Mouse (Mus musculus) thymus, adult 2 months (tissue): ENCODE data around the gene Gnas. TPM values are rescaled to one million over a fixed set of nuclear protein-coding genes. Genes with fewer than 3 reads are reported as not detected.

ENCODE experiments used
- DNase-seq: peaks from one replicate; pipeline ENCODE4 v3.0.0; 2021
- H3K27ac ChIP-seq: fragments of 200-500 bp; 2 replicates; pipeline ENCODE4 v1.5.1; 2012; ENCODE audit warnings: low read length, control low read depth; ENCODE audit not compliant: control insufficient read depth, insufficient read depth
- H3K27me3 ChIP-seq: fragments of 200-500 bp; 2 replicates; pipeline ENCODE4 v1.6.1; 2012; ENCODE audit warnings: mild to moderate bottlenecking, low read length, moderate library complexity, mixed read lengths; ENCODE audit not compliant: control insufficient read depth, insufficient read depth
- H3K36me3 ChIP-seq: fragments of 200-500 bp; 2 replicates; pipeline ENCODE4 v1.6.1; 2012; ENCODE audit warnings: mild to moderate bottlenecking, low read length, moderate library complexity; ENCODE audit not compliant: control insufficient read depth, insufficient read depth
- H3K4me1 ChIP-seq: fragments of 200-500 bp; replicated peaks from 2 replicates; pipeline ENCODE4 v1.6.1; 2012; ENCODE audit warnings: low read length; ENCODE audit not compliant: control insufficient read depth, insufficient read depth
- H3K4me3 ChIP-seq: fragments of 200-500 bp; 2 replicates; pipeline ENCODE4 v1.5.1; 2012; ENCODE audit warnings: mild to moderate bottlenecking, low read length, control low read depth, moderate library complexity; ENCODE audit not compliant: control insufficient read depth, insufficient read depth
- CTCF ChIP-seq: fragments of 200-500 bp; IDR thresholded peaks from 2 replicates; pipeline ENCODE4 v1.5.1; 2012; ENCODE audit warnings: mild to moderate bottlenecking, control low read depth, low read length, moderate library complexity, borderline replicate concordance; ENCODE audit not compliant: control insufficient read depth, poor library complexity, insufficient read depth; ENCODE audit errors: extremely low read depth
- POLR2A ChIP-seq: fragments of 200-500 bp; IDR thresholded peaks from 2 replicates; pipeline ENCODE4 v1.6.1; 2012; ENCODE audit warnings: mild to moderate bottlenecking, low read length, control low read depth, moderate library complexity; ENCODE audit not compliant: control insufficient read depth, poor library complexity, insufficient read depth; ENCODE audit errors: extremely low read depth
- whole genome bisulfite sequencing: fragments of 180-500 bp; shearing (Covaris S2); methylation state at CpG from one replicate; pipeline ENCODE4 v1.1.7; 2018; 5-methylcytosine and 5-hydroxymethylcytosine counted together
- polyA plus RNA-seq: library from polyadenylated mRNA; depleted of rRNA; stranded (reverse); fragments of >200 nt; gene quantifications from 2 replicates; pipeline ENCODE4 v1.2.3, GENCODE M21; 2012

Gnas gene
- polyA plus RNA-seq, 1 experiment = 681 TPM

DNA sequence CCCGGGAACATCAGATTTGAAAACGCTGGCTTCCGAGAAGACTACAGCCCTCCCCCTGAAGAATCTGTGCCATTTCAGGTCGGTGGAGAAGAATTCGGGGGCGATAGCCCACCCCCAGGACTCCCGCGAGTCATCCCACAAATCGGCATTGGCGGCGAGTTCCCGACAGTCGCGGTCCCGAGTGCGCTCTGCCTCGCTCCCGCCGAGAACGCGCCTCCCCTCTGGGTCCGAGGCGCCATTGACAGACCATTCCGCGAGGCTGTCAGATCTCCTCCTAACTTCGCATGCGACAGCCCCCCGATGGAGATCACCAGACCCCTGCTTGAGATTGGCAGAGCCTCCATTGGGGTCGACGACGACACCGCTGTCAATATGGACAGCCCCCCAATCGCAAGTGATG lies 14.4 kb downstream of the Gnas start:
- Histone ChIP-seq H3K36me3 (no peaks in the 10 kb centered on the region), H3K4me3 (no peak overlapping the region), H3K4me1 (peaks cover 7% of the 10 kb centered on the region; the same call in 1 of the 2 replicates), H3K27me3 (peaks cover 6% of the 10 kb centered on the region; the same call in 1 of the 2 replicates), H3K27ac (no peak overlapping the region)
- DNase-seq = no peak
- TF ChIP-seq POLR2A (no peak), CTCF (no peak)
- 46% methylated on average over 33 of the region's 33 CpGs for WGBS

DNA sequence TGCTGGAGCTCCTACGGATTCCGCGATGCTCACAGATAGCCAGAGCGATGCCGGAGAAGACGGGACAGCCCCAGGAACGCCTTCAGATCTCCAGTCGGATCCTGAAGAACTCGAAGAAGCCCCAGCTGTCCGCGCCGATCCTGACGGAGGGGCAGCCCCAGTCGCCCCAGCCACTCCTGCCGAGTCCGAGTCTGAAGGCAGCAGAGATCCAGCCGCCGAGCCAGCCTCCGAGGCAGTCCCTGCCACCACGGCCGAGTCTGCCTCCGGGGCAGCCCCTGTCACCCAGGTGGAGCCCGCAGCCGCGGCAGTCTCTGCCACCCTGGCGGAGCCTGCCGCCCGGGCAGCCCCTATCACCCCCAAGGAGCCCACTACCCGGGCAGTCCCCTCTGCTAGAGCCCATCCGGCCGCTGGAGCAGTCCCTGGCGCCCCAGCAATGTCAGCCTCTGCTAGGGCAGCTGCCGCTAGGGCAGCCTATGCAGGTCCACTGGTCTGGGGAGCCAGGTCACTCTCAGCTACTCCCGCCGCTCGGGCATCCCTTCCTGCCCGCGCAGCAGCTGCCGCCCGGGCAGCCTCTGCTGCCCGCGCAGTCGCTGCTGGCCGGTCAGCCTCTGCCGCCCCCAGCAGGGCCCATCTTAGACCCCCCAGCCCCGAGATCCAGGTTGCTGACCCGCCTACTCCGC lies 15.1 kb downstream of the Gnas start:
- no peaks in the 10 kb centered on the region for H3K36me3 ChIP-seq
- no peak overlapping the region for H3K27ac ChIP-seq
- peaks cover 6% of the 10 kb centered on the region; the same call in 1 of the 2 replicates for H3K4me1 ChIP-seq
- DNase-seq = no peak
- WGBS = 59% methylated on average over 48 of the region's 48 CpGs
- peaks cover 6% of the 10 kb centered on the region; the same call in 1 of the 2 replicates for H3K27me3 ChIP-seq
- H3K4me3 ChIP-seq = no peak overlapping the region
- no peak for TF ChIP-seq CTCF
- TF ChIP-seq POLR2A = no peak

GRCm38 (mm10) chr2:174299771-174300160 lies 15.6 kb downstream of the Gnas start:
- Histone ChIP-seq H3K4me1 (peaks cover 5% of the 10 kb centered on the region; the same call in 1 of the 2 replicates), H3K4me3 (no peak overlapping the region), H3K27me3 (peaks cover 6% of the 10 kb centered on the region; the same call in 1 of the 2 replicates), H3K27ac (no peak overlapping the region), H3K36me3 (no peaks in the 10 kb centered on the region)
- TF ChIP-seq CTCF (no peak), POLR2A (no peak)
- DNase-seq = no peak
- whole genome bisulfite sequencing = 56% methylated on average over 34 of the region's 34 CpGs

DNA sequence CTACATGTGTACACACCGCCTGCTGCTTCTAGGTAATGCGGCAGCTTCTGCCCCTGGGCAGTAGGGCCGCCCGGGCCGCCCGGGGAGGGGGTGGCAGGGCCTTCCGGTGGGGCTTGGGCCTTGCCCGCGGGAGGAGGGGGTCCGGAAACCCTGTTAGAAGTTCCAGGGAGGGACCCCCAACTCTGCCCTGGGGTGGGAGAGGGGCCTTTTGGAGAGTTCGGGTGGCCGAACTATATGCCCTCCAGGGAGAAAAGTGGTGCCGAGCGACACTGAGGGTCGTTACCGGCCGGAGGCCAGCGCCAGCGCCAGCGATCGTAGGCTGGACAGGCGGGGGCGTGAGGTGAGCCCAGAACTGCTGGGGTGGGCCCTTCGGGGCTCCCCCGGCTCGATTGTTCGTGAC lies 16.1 kb downstream of the Gnas start:
- Histone ChIP-seq H3K27me3 (peaks cover 6% of the 10 kb centered on the region; the same call in 1 of the 2 replicates), H3K36me3 (no peaks in the 10 kb centered on the region), H3K27ac (no peak overlapping the region), H3K4me1 (peaks cover 5% of the 10 kb centered on the region; the same call in 1 of the 2 replicates), H3K4me3 (no peak overlapping the region)
- no peak for DNase-seq
- WGBS = 51% methylated on average over 27 of the region's 27 CpGs
- TF ChIP-seq POLR2A (no peak), CTCF (no peak)

- 51% methylated on average over 22 of the region's 22 CpGs for WGBS
- no peak overlapping the region for H3K27ac ChIP-seq
- TF ChIP-seq CTCF = no peak
- TF ChIP-seq POLR2A = no peak
- DNase-seq = no peak
- peaks cover 5% of the 10 kb centered on the region; the same call in 1 of the 2 replicates for H3K4me1 ChIP-seq
- H3K27me3 ChIP-seq = peaks cover 6% of the 10 kb centered on the region; the same call in 1 of the 2 replicates
- H3K4me3 ChIP-seq = no peak overlapping the region
- H3K36me3 ChIP-seq = no peaks in the 10 kb centered on the region
Observed at GRCm38 (mm10) chr2:174300666-174301065, 16.5 kb downstream of the Gnas start.

- Histone ChIP-seq H3K36me3 (no peaks in the 10 kb centered on the region), H3K4me1 (no peaks in the 10 kb centered on the region), H3K4me3 (no peak overlapping the region), H3K27me3 (peaks cover 6% of the 10 kb centered on the region; the same call in 1 of the 2 replicates), H3K27ac (no peak overlapping the region)
- no peak for TF ChIP-seq POLR2A
- no peak for TF ChIP-seq CTCF
- DNase-seq = no peak
- 89% methylated on average over 6 of the region's 6 CpGs for WGBS
Observed at GRCm38 (mm10) chr2:174302526-174302925, 18.4 kb downstream of the Gnas start.
